ENCODE assay signal across 9 mouse cellular contexts in genomic region chr19:28994870-28995269, GRCm38 (mm10). TPM values are rescaled to one million over a fixed set of nuclear protein-coding genes. Genes with fewer than 3 reads are reported as not detected.
DNase-seq lines count a peak whose midpoint lies in the region; ATAC-seq and TF ChIP-seq lines count a peak whose summit lies in the region.
"Had no signal": no experiment of that assay in that cellular context is flagged by ENCODE, and none has a peak within 500 bp of the region (broad histone marks: within the 10 kb centered on the region; RNA-seq: fewer than 3 reads in every experiment).

No protein-coding gene starts in this region.

- no peaks in the 10 kb centered on the region for H3K27me3 ChIP-seq in hindbrain, embryonic 14.5 days (ENCODE audit: control insufficient read depth, insufficient read depth, low read length)
- no peaks in the 10 kb centered on the region for H3K27me3 ChIP-seq in hindbrain, embryonic 12.5 days
- H3K27me3 ChIP-seq in intestine, embryonic 15.5 days (replicated peaks), result no peaks in the 10 kb centered on the region
- H3K27me3 ChIP-seq: lung, embryonic 15.5 days had no signal

- peak; percentile 29 for DNase-seq in hindbrain, embryonic 14.5 days (ENCODE audit: low spot score)
- DNase-seq in brain, embryonic 14.5 days (ENCODE audit: low read depth), result peak; percentile 84
- peak; percentile 11 to 22 for DNase-seq in frontal cortex, postnatal 14 days (ENCODE audit: low spot score in 2 of 2)
- DNase-seq in lung, postnatal 4 days, result peak; percentile 29 to 56
- DNase-seq in spleen, postnatal 10 days (ENCODE audit: low spot score in 2 of 2), result no peak
- DNase-seq: retina, postnatal 1 day had no signal

- H3K4me2 ChIP-seq in hindbrain, embryonic 14.5 days (replicated peaks), result no peak overlapping the region
- H3K4me2 ChIP-seq in hindbrain, embryonic 12.5 days (replicated peaks), result no peak overlapping the region
- H3K4me2 ChIP-seq in intestine, embryonic 15.5 days (replicated peaks), result no peak overlapping the region
- H3K4me2 ChIP-seq: lung, embryonic 15.5 days had no signal

- peaks cover 41% of the 10 kb centered on the region for H3K36me3 ChIP-seq in hindbrain, embryonic 14.5 days (replicated peaks; ENCODE audit: control insufficient read depth, insufficient read depth)
- peaks cover 39% of the 10 kb centered on the region for H3K36me3 ChIP-seq in hindbrain, embryonic 12.5 days
- H3K36me3 ChIP-seq in intestine, embryonic 15.5 days, result 0 out of 2 replicates have a peak, but pooled peaks cover 11% of the 10 kb centered on the region

- H3K9ac ChIP-seq in hindbrain, embryonic 14.5 days, result no peak overlapping the region
- no peak overlapping the region for H3K9ac ChIP-seq in hindbrain, embryonic 12.5 days
- no peak overlapping the region for H3K9ac ChIP-seq in intestine, embryonic 15.5 days
- H3K9ac ChIP-seq: lung, embryonic 15.5 days had no signal

- TF ChIP-seq CTCF in brain, embryonic 14.5 days (IDR thresholded peaks at IDR 0.05; ENCODE audit: borderline replicate concordance, extremely low read depth, insufficient read depth, insufficient read length), result no peak

- no peak overlapping the region for H3K27ac ChIP-seq in hindbrain, embryonic 14.5 days
- H3K27ac ChIP-seq in hindbrain, embryonic 12.5 days, result no peak overlapping the region
- no peak overlapping the region for H3K27ac ChIP-seq in intestine, embryonic 15.5 days
- H3K27ac ChIP-seq: lung, embryonic 15.5 days had no signal

- peak; percentile 47; the same call in 1 of the 2 replicates for ATAC-seq in hindbrain, embryonic 14.5 days (ENCODE audit: low FRiP score)
- no peak for ATAC-seq in hindbrain, embryonic 12.5 days (ENCODE audit: low FRiP score)
- ATAC-seq in intestine, embryonic 15.5 days, result no peak

- no peaks in the 10 kb centered on the region for H3K9me3 ChIP-seq in hindbrain, embryonic 14.5 days (ENCODE audit: control insufficient read depth, low read length)
- no peaks in the 10 kb centered on the region for H3K9me3 ChIP-seq in hindbrain, embryonic 12.5 days (replicated peaks)
- H3K9me3 ChIP-seq in intestine, embryonic 15.5 days, result no peaks in the 10 kb centered on the region
- H3K9me3 ChIP-seq: lung, embryonic 15.5 days had no signal

- no peak for TF ChIP-seq POLR2A in brain, embryonic 14.5 days (IDR thresholded peaks at IDR 0.05; ENCODE audit: borderline replicate concordance, extremely low read depth, insufficient read depth, insufficient read length, poor library complexity, severe bottlenecking)

- WGBS in hindbrain, embryonic 14.5 days, result 55% methylated on average over 7 of the region's 7 CpGs
- WGBS in hindbrain, embryonic 12.5 days, result 73% methylated on average over 7 of the region's 7 CpGs
- WGBS in intestine, embryonic 15.5 days, result 74% methylated on average over 7 of the region's 7 CpGs

- peaks cover 13% of the 10 kb centered on the region for H3K4me1 ChIP-seq in hindbrain, embryonic 14.5 days (replicated peaks; ENCODE audit: control insufficient read depth, insufficient read depth, low read length)
- H3K4me1 ChIP-seq in hindbrain, embryonic 12.5 days, result peaks cover 9% of the 10 kb centered on the region
- H3K4me1 ChIP-seq in intestine, embryonic 15.5 days (replicated peaks), result peaks cover 6% of the 10 kb centered on the region; the same call in 1 of the 2 replicates

- H3K4me3 ChIP-seq in hindbrain, embryonic 14.5 days (replicated peaks; ENCODE audit: low read length), result no peak overlapping the region
- H3K4me3 ChIP-seq in hindbrain, embryonic 12.5 days, result no peak overlapping the region
- no peak overlapping the region for H3K4me3 ChIP-seq in intestine, embryonic 15.5 days (replicated peaks)
- H3K4me3 ChIP-seq: lung, embryonic 15.5 days had no signal

RNA-seq across cellular contexts. Expression of gene Cdc37l1, which starts 4.7 kb away (rescaled TPM):
- polyA plus RNA-seq in hindbrain, embryonic 14.5 days (2014; fragmentation: Nextera tagmentation; extraction: Ambion mirVana), result 56.6 and 58.3 TPM in 2 replicates
- polyA plus RNA-seq in hindbrain, embryonic 12.5 days (2016; fragmentation: Nextera tagmentation; extraction: Ambion mirVana), result 58.1 and 58.5 TPM in 2 replicates
- 44.0 and 46.5 TPM in 2 replicates for polyA plus RNA-seq in brain, embryonic 14.5 days (2012; rRNA removed)
- 29.7 and 29.9 TPM in 2 replicates for polyA plus RNA-seq in intestine, embryonic 15.5 days (2015; fragmentation: Nextera tagmentation; extraction: Ambion mirVana)

RNA-seq across cellular contexts. Expression of gene 4430402I18Rik, which starts 27.3 kb away (rescaled TPM):
- polyA plus RNA-seq in hindbrain, embryonic 14.5 days (2014; fragmentation: Nextera tagmentation; extraction: Ambion mirVana), result 0.56 and 2.0 TPM in 2 replicates
- polyA plus RNA-seq in hindbrain, embryonic 12.5 days (2016; fragmentation: Nextera tagmentation; extraction: Ambion mirVana), result 0.81 and 1.1 TPM in 2 replicates
- 0.74 and 0.90 TPM in 2 replicates for polyA plus RNA-seq in brain, embryonic 14.5 days (2012; rRNA removed)
- 1.1 and 1.2 TPM in 2 replicates for polyA plus RNA-seq in intestine, embryonic 15.5 days (2015; fragmentation: Nextera tagmentation; extraction: Ambion mirVana)

RNA-seq across cellular contexts. Expression of gene Plpp6, which starts 31.1 kb away (rescaled TPM):
- 18.7 and 21.3 TPM in 2 replicates for polyA plus RNA-seq in hindbrain, embryonic 14.5 days (2014; fragmentation: Nextera tagmentation; extraction: Ambion mirVana)
- 9.9 and 10.6 TPM in 2 replicates for polyA plus RNA-seq in hindbrain, embryonic 12.5 days (2016; fragmentation: Nextera tagmentation; extraction: Ambion mirVana)
- polyA plus RNA-seq in brain, embryonic 14.5 days (2012; rRNA removed), result 7.9 and 10.4 TPM in 2 replicates
- 12.3 and 12.6 TPM in 2 replicates for polyA plus RNA-seq in intestine, embryonic 15.5 days (2015; fragmentation: Nextera tagmentation; extraction: Ambion mirVana)

RNA-seq across cellular contexts. Expression of gene Ak3, which starts 52.9 kb away (rescaled TPM):
- polyA plus RNA-seq in hindbrain, embryonic 14.5 days (2014; fragmentation: Nextera tagmentation; extraction: Ambion mirVana), result 69.8 and 88.2 TPM in 2 replicates
- 69.3 and 75.5 TPM in 2 replicates for polyA plus RNA-seq in hindbrain, embryonic 12.5 days (2016; fragmentation: Nextera tagmentation; extraction: Ambion mirVana)
- 32.7 and 39.0 TPM in 2 replicates for polyA plus RNA-seq in brain, embryonic 14.5 days (2012; rRNA removed)
- 98.6 and 101 TPM in 2 replicates for polyA plus RNA-seq in intestine, embryonic 15.5 days (2015; fragmentation: Nextera tagmentation; extraction: Ambion mirVana)

Comparison
In these comparisons a context has a peak if more than half of its experiments do, and no peak if none do; other contexts are left out.
1. DNase-seq: peak in hindbrain, embryonic 14.5 days (single experiment), brain, embryonic 14.5 days (single experiment), frontal cortex, postnatal 14 days (2 of 2) and lung, postnatal 4 days (2 of 2); none in spleen, postnatal 10 days (0 of 2).